Mouse (Mus musculus) layer of hippocampus, postnatal 25 days (tissue): Measurements from ENCODE around the gene Shank1. TPM values are rescaled to one million over a fixed set of nuclear protein-coding genes. Genes with fewer than 3 reads are reported as not detected.

Source experiments
- DNase-seq, 2 experiments: peaks; one replicate each; pipeline ENCODE4 v3.0.0; 2022; ENCODE audit warnings: mixed read lengths in 2 of 2, low spot score in 1 of 2; ENCODE audit errors: extremely low spot score in 1 of 2
- total RNA-seq, 2 experiments: library from RNA; stranded (reverse); gene quantifications; 2 replicates each; pipeline ENCODE4 v1.2.3; 2021

The Shank1 gene
- total RNA-seq, 2 experiments from 2014 or later: 502 to 670 TPM

GRCm38 (mm10) chr7:44405346-44406014 lies 95.4 kb downstream of the Shank1 start:
- peak; percentile 72 to 86 for DNase-seq

- DNase-seq: no peak
These were observed 95.9 kb downstream of the Shank1 start for GRCm38 (mm10) chr7:44406015-44406355.

Other genes starting within 250 kb of the Shank1 start
- not detected for gene Klk1b21, start 207.9 kb upstream of the Shank1 start, total RNA-seq
- gene Klk1b22, start 197.6 kb upstream of the Shank1 start, total RNA-seq: not detected
- not detected for gene Klk1b16, start 173.5 kb upstream of the Shank1 start, total RNA-seq
- gene Klk1b24, start 122.0 kb upstream of the Shank1 start, total RNA-seq: not detected
- gene Klk1b3, start 112.1 kb upstream of the Shank1 start, total RNA-seq: not detected
- gene Klk1b4, start 102.8 kb upstream of the Shank1 start, total RNA-seq: not detected
- not detected for gene Klk1b5, start 94.3 kb upstream of the Shank1 start, total RNA-seq
- not detected for gene Klk1, start 84.9 kb upstream of the Shank1 start, total RNA-seq
- gene Gm36864, start 74.1 kb upstream of the Shank1 start, total RNA-seq: not detected
- 1 to 10 TPM; 1.1 to 1.3 TPM for gene 1700028J19Rik, start 63.6 kb upstream of the Shank1 start, total RNA-seq
- gene 2410002F23Rik, start 63.5 kb upstream of the Shank1 start, total RNA-seq: 10 to 100 TPM; 75.3 to 94.3 TPM
- gene Acp4, start 52.9 kb upstream of the Shank1 start, total RNA-seq: not detected
- gene Gm15517, start 48.8 kb upstream of the Shank1 start, total RNA-seq: not detected
- gene Clec11a, start 3.4 kb upstream of the Shank1 start, total RNA-seq: 1 to 10 TPM; 3.1 to 3.5 TPM
- 10 to 100 TPM; 91.3 to 92.1 TPM for gene Syt3, start 73.8 kb downstream of the Shank1 start, total RNA-seq
- gene 1700008O03Rik, start 75.6 kb downstream of the Shank1 start, total RNA-seq: 1 to 10 TPM; 3.8 to 4.1 TPM
- 100 to 1,000 TPM; 322 to 333 TPM for gene Lrrc4b, start 118.8 kb downstream of the Shank1 start, total RNA-seq
- gene Aspdh, start 155.1 kb downstream of the Shank1 start, total RNA-seq: 10 to 100 TPM; 10.9 to 13.2 TPM
- gene Josd2, start 157.7 kb downstream of the Shank1 start, total RNA-seq: 100 to 1,000 TPM; 102 to 107 TPM
- 100 to 1,000 TPM; 207 to 212 TPM for gene Emc10, start 186.3 kb downstream of the Shank1 start, total RNA-seq
- gene Fam71e1, start 186.3 kb downstream of the Shank1 start, total RNA-seq: 10 to 100 TPM; 18.6 to 22.8 TPM
- gene Mybpc2, start 214.4 kb downstream of the Shank1 start, total RNA-seq: not detected
- under 1 TPM; 0.12 TPM for gene Spib, start 221.8 kb downstream of the Shank1 start, total RNA-seq
- 1 to 10 TPM; 7.3 to 8.9 TPM for gene Pold1, start 238.6 kb downstream of the Shank1 start, total RNA-seq
- gene Nr1h2, start 243.7 kb downstream of the Shank1 start, total RNA-seq: 10 to 100 TPM; 60.6 to 66.3 TPM